Mouse (Mus musculus) right cerebral cortex, postnatal 36 days (tissue): ENCODE results near the gene Abcc2.

ENCODE experiments used
- DNase-seq, 2 experiments: peaks; one replicate each; pipeline ENCODE4 v3.0.0; 2022; ENCODE audit warnings: low spot score in 2 of 2, mixed read lengths in 1 of 2

Gene Abcc2

DNA sequence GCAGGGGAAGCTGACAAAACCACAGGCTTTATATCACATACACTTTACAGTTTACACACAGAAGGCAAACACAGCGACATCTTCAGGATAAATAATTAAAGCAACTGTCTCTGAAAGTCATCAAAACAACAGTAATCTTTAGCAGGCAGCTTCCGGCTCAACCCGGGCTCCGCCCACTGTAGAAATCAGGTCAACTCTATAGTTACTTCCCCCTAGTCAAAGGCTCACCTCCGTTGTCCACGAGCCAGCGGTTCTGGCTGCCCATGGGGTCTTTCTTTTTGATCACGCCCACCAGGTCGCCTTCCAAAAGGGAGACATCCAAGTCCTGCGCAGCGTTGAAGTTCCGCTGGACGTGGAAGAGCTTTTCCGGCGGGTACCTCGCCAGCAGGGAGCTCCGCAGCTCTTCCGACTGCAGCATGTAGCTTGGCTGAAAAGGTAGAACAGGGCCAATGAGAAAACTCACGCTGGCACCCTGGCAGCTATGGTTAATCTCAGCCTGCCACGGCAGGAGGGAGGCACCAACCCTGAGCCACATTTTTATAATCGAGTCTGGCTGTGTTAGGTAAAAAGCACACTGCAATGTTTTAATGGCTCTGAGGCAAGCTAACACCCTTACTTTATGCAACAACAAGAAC lies 70.1 kb downstream of the Abcc2 start:
- no peak for DNase-seq

- DNase-seq, result no peak
Observed at GRCm38 (mm10) chr19:43852837-43853545, 71.0 kb downstream of the Abcc2 start.

- DNase-seq, result no peak
Observed at GRCm38 (mm10) chr19:43857347-43857746, 75.4 kb downstream of the Abcc2 start.

DNA sequence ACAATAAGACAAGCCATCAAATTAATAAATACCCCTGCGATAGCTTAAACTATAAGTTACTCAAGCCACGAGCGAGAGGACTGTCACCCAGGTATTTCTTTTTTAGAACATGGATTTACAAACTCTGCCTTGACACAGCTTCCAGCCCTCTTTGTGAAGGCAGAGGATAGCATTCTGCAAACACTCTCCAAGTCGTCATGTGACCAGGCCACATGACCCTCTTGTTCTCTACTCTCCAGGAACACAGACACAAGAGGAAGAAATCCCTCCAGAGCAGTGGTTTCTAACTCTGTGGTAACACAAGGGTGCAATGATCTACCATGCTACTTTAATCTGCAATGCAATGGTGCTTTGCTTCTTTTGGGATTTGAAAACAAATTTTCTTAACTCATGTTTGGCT lies 88.4 kb downstream of the Abcc2 start:
- no peak for DNase-seq

DNA sequence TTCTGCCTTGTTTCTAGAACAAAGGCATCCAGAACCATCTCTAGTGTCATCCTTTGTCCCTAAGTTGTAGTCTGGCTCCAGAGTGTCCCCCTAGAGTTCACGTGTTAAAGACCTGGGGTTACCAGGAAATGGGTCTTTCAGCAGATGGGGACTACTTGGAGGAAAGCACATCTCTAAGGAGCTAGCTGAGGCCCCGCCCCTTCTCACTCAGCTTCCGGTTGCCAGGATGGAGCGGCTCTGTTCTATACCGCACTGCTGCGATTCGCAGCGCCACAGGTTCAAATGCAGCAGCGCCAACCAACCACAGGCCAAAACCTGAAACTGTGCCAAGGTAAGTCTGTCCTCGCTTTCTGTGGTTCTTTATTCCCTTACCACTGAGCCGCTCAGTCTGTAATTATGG lies 92.4 kb downstream of the Abcc2 start:
- DNase-seq, result no peak

DNA sequence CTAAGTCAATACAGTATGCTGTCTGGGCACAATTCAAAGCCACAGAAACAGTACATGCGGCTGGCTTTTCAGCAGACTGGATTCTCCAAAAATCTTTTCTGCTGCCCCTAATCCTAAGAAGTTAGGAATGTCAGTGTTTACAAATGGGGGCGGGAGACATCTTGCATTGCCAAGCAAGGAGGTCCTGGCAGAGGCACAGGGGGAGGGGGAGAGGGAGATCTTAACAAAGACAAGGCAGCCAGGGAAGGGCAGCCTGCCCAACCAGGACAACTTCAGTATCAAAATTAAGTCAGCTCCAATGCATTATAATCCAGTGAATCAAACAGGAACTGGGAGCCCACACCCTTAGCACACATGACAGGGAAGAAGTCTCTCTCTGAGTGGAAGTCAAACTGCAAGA lies 94.0 kb downstream of the Abcc2 start:
- DNase-seq, result no peak

- DNase-seq, result no peak
Observed at GRCm38 (mm10) chr19:43877364-43877763, 95.4 kb downstream of the Abcc2 start.

DNA sequence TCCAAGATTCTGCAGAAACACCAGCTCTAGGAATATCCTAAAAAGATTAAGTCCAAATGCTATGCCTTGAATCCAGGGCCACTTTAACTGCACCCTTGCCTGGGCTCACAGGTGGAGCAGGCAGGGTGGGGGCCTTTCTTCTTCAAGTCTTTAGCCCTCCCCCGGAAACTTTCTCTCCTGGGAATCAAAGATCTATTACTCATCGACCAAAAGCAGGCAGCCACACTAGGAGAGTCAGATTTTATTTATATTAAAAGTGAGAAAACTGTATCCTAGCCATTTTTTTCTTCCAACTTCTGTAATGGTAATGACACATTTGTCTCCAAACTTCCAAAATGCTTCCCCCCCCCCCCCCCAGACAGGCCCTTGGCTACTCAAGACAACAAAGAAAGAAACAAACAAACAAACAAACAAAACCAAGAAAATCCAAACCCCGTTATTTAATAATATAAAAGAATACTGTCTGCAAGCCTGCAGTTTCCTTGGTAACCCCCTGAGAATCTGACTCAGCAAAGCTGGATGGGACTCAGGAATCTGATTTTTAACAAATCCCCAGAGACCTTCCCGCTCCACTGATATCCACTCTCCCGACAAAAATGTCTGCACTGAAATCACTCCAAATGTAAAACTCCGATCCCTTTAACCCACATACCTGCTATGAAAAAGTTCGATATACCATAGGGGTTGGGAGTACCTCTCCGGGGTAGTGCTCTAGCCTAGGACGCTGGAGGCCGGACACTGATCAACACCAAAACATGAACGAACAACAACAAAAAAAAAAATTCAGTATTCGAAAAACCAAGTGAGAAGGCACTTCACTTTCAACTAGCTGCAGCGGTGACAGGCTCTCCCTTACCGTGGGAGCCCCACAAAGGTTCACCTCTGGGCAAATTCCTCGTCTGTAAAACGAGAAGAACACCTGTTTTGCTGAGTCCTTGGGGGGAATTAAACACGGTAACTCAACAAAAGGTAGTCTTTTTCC lies 96.4 kb downstream of the Abcc2 start:
- DNase-seq, result no peak

GRCm38 (mm10) chr19:43879401-43880212 lies 97.6 kb downstream of the Abcc2 start:
- peak; percentile 20 to 23 for DNase-seq

- DNase-seq, result no peak
Observed at GRCm38 (mm10) chr19:43880420-43880819, 98.4 kb downstream of the Abcc2 start.

DNA sequence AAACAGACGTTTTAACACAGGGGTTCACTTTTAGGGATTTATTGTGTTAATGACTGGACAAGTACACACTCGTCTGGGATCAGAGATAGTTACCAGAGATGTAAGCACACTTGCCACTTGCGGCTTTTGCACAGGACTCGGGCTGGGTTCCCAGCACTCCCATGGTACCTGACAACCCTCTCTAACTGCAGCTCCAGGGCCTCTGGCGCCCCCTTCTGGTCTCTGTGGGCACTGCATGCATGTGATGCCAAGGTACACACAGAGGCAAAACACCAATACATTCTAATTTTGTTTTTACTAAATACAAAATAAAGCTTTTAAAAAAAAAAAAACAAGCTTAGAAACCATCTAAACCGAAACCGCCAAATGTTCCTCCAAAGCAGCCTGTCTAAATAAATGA lies 99.6 kb downstream of the Abcc2 start:
- no peak for DNase-seq

DNA sequence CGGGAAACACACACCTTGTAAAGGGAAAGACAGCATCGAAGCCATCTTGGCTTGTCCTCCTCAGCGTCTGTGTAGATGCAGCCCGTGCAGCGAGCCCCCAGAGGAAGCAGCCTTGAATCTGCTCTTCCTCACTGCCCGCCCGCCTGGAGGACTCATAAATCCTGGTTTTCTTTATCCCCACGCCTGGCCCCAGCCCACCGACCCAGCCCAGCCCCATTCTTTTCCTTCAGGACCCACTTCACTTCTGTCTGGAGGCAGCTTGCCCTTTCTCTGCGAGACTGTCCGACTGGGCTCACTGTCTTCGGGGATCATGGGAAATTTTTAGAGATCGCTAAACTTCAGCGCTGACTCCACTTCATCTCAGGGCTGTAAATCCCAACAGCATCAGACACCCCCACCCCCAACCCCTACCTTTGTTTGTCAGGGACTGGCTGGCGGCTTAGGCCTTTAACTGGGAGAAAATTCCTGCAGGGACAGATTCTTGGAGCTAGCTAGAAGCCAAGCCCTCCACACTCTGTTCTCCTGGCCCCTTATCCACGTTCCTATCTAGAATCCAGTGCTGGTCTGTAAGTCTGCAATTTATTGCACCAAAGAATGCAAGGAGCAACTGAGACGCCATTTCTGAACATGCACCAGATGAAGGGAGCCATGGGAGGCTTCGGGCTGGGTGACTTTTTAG lies 101.0 kb downstream of the Abcc2 start:
- DNase-seq, result no peak

DNA sequence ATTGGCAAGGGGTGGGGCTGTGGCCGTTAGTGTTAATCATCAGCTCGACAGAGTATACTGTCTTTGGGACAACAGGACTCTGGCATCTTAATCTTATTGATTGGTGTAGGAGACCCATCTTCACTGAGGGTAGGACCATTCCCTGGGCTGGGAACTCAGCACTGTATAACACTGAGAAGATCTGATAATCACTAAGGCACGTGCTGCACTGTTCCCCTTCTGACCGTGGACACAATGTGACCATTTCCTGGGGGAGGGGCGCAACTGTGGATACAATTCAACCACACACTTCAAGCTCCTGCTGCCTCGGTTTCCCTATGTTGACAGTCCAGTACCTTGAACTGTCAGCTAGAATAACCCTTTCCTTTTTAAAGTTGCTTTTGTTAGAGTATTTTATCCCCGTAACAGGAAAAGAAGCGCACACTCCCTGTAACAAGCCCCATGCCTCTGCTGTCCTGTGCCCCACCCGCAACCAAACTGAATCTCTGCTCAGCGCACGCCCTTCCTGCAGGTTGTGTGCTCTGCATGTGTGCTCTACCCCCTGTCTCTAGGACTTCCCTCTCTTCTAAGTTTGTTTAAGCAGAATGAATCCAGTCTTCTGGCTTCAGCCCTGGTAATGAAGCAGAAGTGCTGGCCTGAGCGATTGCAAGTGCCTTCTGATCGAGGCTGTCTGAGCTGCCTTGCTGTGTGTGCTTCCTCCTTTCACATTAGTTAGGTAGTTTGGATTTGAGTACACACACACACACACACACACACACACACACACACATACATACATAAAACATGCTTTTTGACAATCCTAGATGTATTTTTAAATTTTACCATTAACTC lies 102.9 kb downstream of the Abcc2 start:
- DNase-seq, result no peak

- DNase-seq, result no peak
Observed at GRCm38 (mm10) chr19:43886371-43887099, 104.5 kb downstream of the Abcc2 start.

DNA sequence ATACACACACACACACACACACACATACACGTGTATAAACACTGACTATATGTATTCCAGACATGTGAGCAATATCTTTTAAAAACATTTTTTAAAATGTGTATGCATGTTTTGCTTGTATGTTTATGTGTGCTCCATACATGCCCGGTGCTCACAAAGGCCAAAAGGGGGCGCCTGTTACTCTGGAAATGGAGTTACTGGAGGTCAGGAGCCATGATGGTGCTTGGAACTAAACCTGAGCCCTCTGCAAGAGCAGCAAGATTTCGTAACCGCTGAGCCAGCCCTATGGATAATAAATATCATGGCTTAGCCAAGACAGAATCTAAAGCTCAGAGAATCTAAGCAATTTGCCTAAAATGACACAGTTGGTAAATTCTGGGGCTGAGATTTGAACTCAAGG lies 105.2 kb downstream of the Abcc2 start:
- no peak for DNase-seq

GRCm38 (mm10) chr19:43887725-43888124 lies 105.7 kb downstream of the Abcc2 start:
- no peak for DNase-seq
